Mouse (Mus musculus) thymus, adult 18-20 months (tissue): ENCODE data around the gene Sh2b2.
A peak's percentile ranks its signal among the peaks of the same experiment; 100 is the strongest.
"Not testable (repeated sequence)": the region's sequence is repeated elsewhere in the genome, so short reads cannot be mapped to it uniquely, and the experiment has no call there.

Source experiments
- DNase-seq, 2 experiments: peaks; one replicate each; pipeline ENCODE4 v3.0.0; 2022; ENCODE audit warnings: mixed read lengths in 2 of 2

The Sh2b2 gene

GRCm38 (mm10) chr5:136237607-136238006 is 8.7 kb downstream of the Sh2b2 start:
- DNase-seq = no peak

GRCm38 (mm10) chr5:136236611-136237010 is 9.7 kb downstream of the Sh2b2 start:
- DNase-seq = no peak

- no peak for DNase-seq
Observed at GRCm38 (mm10) chr5:136230348-136231035, 15.9 kb downstream of the Sh2b2 start.

GRCm38 (mm10) chr5:136226246-136226876 is 20.0 kb downstream of the Sh2b2 start:
- no peak for DNase-seq

GRCm38 (mm10) chr5:136218585-136218984 is 27.8 kb downstream of the Sh2b2 start:
- no peak for DNase-seq

GRCm38 (mm10) chr5:136217932-136218381 is 28.4 kb downstream of the Sh2b2 start:
- DNase-seq = no peak

GRCm38 (mm10) chr5:136217004-136217665 is 29.2 kb downstream of the Sh2b2 start:
- DNase-seq = no peak

GRCm38 (mm10) chr5:136215958-136216357 is 30.4 kb downstream of the Sh2b2 start:
- no peak for DNase-seq

- DNase-seq = no peak
Observed at GRCm38 (mm10) chr5:136215211-136215610, 31.1 kb downstream of the Sh2b2 start.

- no peak for DNase-seq
Observed at GRCm38 (mm10) chr5:136213716-136214115, 32.6 kb downstream of the Sh2b2 start.

GRCm38 (mm10) chr5:136212716-136213115 is 33.6 kb downstream of the Sh2b2 start:
- no peak for DNase-seq

- not testable (repeated sequence) for DNase-seq
Observed at GRCm38 (mm10) chr5:136211341-136212102, 34.8 kb downstream of the Sh2b2 start.

GRCm38 (mm10) chr5:136210549-136210948 is 35.8 kb downstream of the Sh2b2 start:
- no peak for DNase-seq

- peak in 1 of 2 experiments; percentile 22 for DNase-seq
Observed at GRCm38 (mm10) chr5:136201832-136202231, 44.5 kb downstream of the Sh2b2 start.

- DNase-seq = no peak
Observed at GRCm38 (mm10) chr5:136199526-136199925, 46.8 kb downstream of the Sh2b2 start.

- peak; percentile 85 to 87 for DNase-seq
Observed at GRCm38 (mm10) chr5:136198474-136199391, 47.6 kb downstream of the Sh2b2 start, which contains the start of gene Prkrip1. Gene Prkrip1, minus strand, starts transcription at chr5:136198963.

GRCm38 (mm10) chr5:136191870-136192269 is 54.5 kb downstream of the Sh2b2 start:
- no peak for DNase-seq

- DNase-seq = peak; percentile 52 to 61
Observed at GRCm38 (mm10) chr5:136186723-136187122, 59.6 kb downstream of the Sh2b2 start.

- DNase-seq = no peak
Observed at GRCm38 (mm10) chr5:136183766-136184165, 62.6 kb downstream of the Sh2b2 start.

GRCm38 (mm10) chr5:136182830-136183229 is 63.5 kb downstream of the Sh2b2 start:
- DNase-seq = no peak

- no peak for DNase-seq
Observed at GRCm38 (mm10) chr5:136182049-136182448, 64.3 kb downstream of the Sh2b2 start.

GRCm38 (mm10) chr5:136181197-136181596 is 65.2 kb downstream of the Sh2b2 start:
- DNase-seq = no peak
